Mouse (Mus musculus) lung, embryonic 16.5 days (tissue): ENCODE results near the gene Apobec1. TPM values are rescaled to one million over a fixed set of nuclear protein-coding genes. Genes with fewer than 3 reads are reported as not detected.
"Not testable (repeated sequence)": the region's sequence is repeated elsewhere in the genome, so short reads cannot be mapped to it uniquely, and the experiment has no call there.

Experiments
- ATAC-seq: fragments of 200-750 bp; cut with Nextera tagmentation; 2 replicates; pipeline ENCODE4 v1.8.0; 2017; ENCODE audit warnings: low read depth, mild to moderate bottlenecking, moderate library complexity
- H3K27ac ChIP-seq: fragments of 300-500 bp; sonication (generic); 2 replicates; pipeline ENCODE4 v1.5.1; 2014; ENCODE audit warnings: mild to moderate bottlenecking, control low read depth, low read length
- H3K27me3 ChIP-seq: fragments of 300-500 bp; sonication (generic); 2 replicates; pipeline ENCODE4 v1.6.1; 2014; ENCODE audit warnings: low read depth, low read length, mixed read lengths; ENCODE audit not compliant: control insufficient read depth, insufficient read depth
- H3K36me3 ChIP-seq: fragments of 300-500 bp; sonication (generic); 2 replicates; pipeline ENCODE4 v1.6.1; 2014; ENCODE audit warnings: low read length; ENCODE audit not compliant: control insufficient read depth, insufficient read depth
- H3K4me1 ChIP-seq: fragments of 300-500 bp; sonication (generic); replicated peaks from 2 replicates; pipeline ENCODE4 v1.6.1; 2014; ENCODE audit warnings: low read length, mixed read lengths; ENCODE audit not compliant: control insufficient read depth, insufficient read depth
- H3K4me2 ChIP-seq: fragments of 300-500 bp; sonication (generic); 2 replicates; pipeline ENCODE4 v1.6.1; 2014; ENCODE audit warnings: low read depth, low read length, control low read depth
- H3K4me3 ChIP-seq: fragments of 300-500 bp; sonication (generic); 2 replicates; pipeline ENCODE4 v1.5.1; 2014; ENCODE audit warnings: mild to moderate bottlenecking, low read length, control low read depth
- H3K9ac ChIP-seq: fragments of 300-500 bp; sonication (generic); 2 replicates; pipeline ENCODE4 v1.6.1; 2014; ENCODE audit warnings: low read length, control low read depth
- H3K9me3 ChIP-seq: fragments of 300-500 bp; sonication (generic); 2 replicates; pipeline ENCODE4 v1.6.1; 2016; ENCODE audit warnings: low read length; ENCODE audit not compliant: control insufficient read depth
- WGBS: fragments of 180-500 bp; shearing (Covaris S2); extraction: QIAGEN DNeasy Blood & Tissue Kit; methylation state at CpG from one replicate; pipeline ENCODE4 v1.1.7; 2014; 5-methylcytosine and 5-hydroxymethylcytosine counted together
- polyA plus RNA-seq: library from polyadenylated mRNA; unstranded; fragments of >200 nt; fragmentation: Nextera tagmentation; extraction: Ambion mirVana; gene quantifications from 2 replicates; pipeline ENCODE4 v1.2.1, GENCODE M21; 2015

Gene Apobec1
- polyA plus RNA-seq, 1 experiment from 2014 or later = 5.2 TPM

DNA sequence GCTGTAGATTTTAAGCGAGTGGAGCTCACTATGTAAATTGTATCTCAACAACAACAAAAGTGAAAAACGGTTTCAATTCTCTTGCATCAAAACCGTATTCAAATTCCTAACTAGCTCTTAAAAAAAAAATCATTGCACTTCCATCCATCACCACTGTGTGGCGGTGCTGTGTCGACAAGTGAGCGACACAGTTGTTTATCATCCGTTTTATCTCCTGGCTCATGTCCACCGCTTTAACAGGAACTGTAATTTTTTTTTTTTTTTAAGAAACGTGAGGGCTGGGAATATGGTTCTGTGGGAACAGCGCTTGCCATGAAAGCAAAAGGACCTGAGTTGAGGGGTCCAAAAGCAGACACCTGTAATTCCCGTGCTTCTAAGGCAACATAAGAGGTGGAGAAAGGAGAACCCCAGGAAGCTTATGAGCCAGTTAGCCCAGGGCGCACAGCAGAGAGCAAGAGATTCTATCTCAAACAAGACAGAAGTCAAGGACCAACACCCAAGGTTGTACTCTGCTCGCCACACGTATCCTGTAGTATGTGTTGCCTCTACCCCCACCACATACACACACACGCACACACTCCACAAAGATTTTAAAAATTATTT, 45.2 kb downstream of the Apobec1 start:
- 23% methylated on average over 15 of the region's 15 CpGs for WGBS
- H3K4me3 ChIP-seq = no peak overlapping the region
- H3K27me3 ChIP-seq = no peaks in the 10 kb centered on the region; the same call in 1 of the 2 replicates
- H3K4me2 ChIP-seq = no peak overlapping the region
- H3K4me1 ChIP-seq = no peaks in the 10 kb centered on the region
- no peaks in the 10 kb centered on the region for H3K36me3 ChIP-seq
- no peak for ATAC-seq
- H3K9ac ChIP-seq = no peak overlapping the region
- no peak overlapping the region for H3K27ac ChIP-seq
- H3K9me3 ChIP-seq = no peaks in the 10 kb centered on the region

GRCm38 (mm10) chr6:122555266-122555665, 47.0 kb downstream of the Apobec1 start:
- H3K4me3 ChIP-seq = no peak overlapping the region
- WGBS = 27% methylated on average over 7 of the region's 7 CpGs
- ATAC-seq = no peak
- no peaks in the 10 kb centered on the region; the same call in 1 of the 2 replicates for H3K27me3 ChIP-seq
- H3K4me1 ChIP-seq = no peaks in the 10 kb centered on the region
- H3K36me3 ChIP-seq = no peaks in the 10 kb centered on the region
- H3K27ac ChIP-seq = no peak overlapping the region
- no peak overlapping the region for H3K4me2 ChIP-seq
- H3K9me3 ChIP-seq = no peaks in the 10 kb centered on the region
- H3K9ac ChIP-seq = no peak overlapping the region

DNA sequence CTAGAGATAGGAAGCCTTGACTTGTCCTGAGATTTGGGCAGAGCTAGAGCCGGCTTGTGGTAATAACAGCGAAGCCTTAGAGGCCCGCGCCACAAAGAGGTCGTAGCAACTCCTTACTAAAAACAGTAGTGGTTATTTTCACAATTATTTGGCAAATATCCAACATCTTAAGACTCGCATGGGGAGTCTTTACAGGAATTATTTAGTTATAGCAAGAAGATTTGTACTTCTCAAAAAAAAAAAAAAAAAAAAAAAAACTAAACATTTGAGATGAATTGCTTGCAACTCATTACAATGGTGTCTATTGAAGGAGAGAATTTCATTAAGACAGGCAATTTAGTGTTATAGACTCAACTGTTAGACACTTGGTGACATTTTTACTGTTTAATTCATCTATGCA, 48.1 kb downstream of the Apobec1 start:
- 45% methylated on average over 6 of the region's 6 CpGs for WGBS
- H3K36me3 ChIP-seq = no peaks in the 10 kb centered on the region
- ATAC-seq = no peak

GRCm38 (mm10) chr6:122553606-122554005, 48.6 kb downstream of the Apobec1 start, which contains the start of gene Aicda:
Gene Aicda, plus strand, starts transcription at chr6:122553801.
- H3K27ac ChIP-seq = no peak within 1 kb of the TSS
- WGBS = 63% methylated on average over 9 of the region's 9 CpGs

More for the DNA sequence above, 48.1 kb downstream of the Apobec1 start:
- Histone ChIP-seq H3K9me3 (no peaks in the 10 kb centered on the region), H3K9ac (no peak overlapping the region), H3K4me3 (no peak overlapping the region), H3K27ac (no peak overlapping the region), H3K4me2 (no peak overlapping the region), H3K27me3 (no peaks in the 10 kb centered on the region; the same call in 1 of the 2 replicates), H3K4me1 (no peaks in the 10 kb centered on the region)

GRCm38 (mm10) chr6:122545948-122546347, 56.3 kb downstream of the Apobec1 start:
- no peak for ATAC-seq
- no peak overlapping the region for H3K4me2 ChIP-seq
- no peaks in the 10 kb centered on the region for H3K9me3 ChIP-seq
- no peak overlapping the region for H3K27ac ChIP-seq
- WGBS = 61% methylated on average over 10 of the region's 10 CpGs
- H3K4me1 ChIP-seq = no peaks in the 10 kb centered on the region
- H3K27me3 ChIP-seq = no peaks in the 10 kb centered on the region
- no peak overlapping the region for H3K9ac ChIP-seq
- H3K4me3 ChIP-seq = no peak overlapping the region
- no peaks in the 10 kb centered on the region for H3K36me3 ChIP-seq

More at GRCm38 (mm10) chr6:122553606-122554005, 48.6 kb downstream of the Apobec1 start, which contains the start of gene Aicda:
- no peak within 1 kb of the TSS for H3K4me3 ChIP-seq
- no peak within 1 kb of the TSS for H3K4me2 ChIP-seq
- H3K27me3 ChIP-seq = no peaks in the 10 kb centered on the region; the same call in 1 of the 2 replicates
- H3K4me1 ChIP-seq = no peaks in the 10 kb centered on the region
- no peak for ATAC-seq
- no peaks in the 10 kb centered on the region for H3K9me3 ChIP-seq
- no peaks in the 10 kb centered on the region for H3K36me3 ChIP-seq
- H3K9ac ChIP-seq = no peak within 1 kb of the TSS

DNA sequence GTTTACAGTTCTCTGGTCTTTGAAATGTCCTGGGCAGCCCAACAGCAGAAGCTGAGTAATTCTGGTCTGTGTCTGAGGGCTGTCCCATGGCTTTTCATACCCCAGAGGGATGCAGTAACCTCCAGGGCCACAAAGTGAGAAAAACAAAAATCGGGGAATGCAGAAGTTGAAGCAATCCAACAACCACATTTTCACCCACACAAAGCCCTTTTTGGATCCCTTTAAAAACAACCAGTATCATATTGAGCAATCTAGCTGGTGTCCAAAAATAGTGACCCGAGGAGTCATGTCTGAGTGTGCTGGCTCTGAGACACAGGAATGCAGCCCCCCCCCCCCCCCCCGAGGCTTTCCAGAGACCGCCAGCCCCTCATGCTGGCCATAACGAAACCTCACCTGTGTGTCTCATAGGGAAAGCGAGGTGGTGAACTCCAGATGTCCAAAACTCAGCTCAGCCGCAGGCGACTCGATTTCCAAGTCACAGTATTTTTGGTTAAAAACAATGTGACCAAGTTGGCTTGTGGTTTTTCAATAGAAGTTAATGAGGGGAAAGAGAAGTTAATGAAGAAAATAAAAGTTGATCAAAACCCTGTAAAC, 56.9 kb downstream of the Apobec1 start:
- Histone ChIP-seq H3K4me1 (no peaks in the 10 kb centered on the region), H3K4me2 (no peak overlapping the region), H3K4me3 (no peak overlapping the region), H3K27ac (no peak overlapping the region), H3K9me3 (no peaks in the 10 kb centered on the region), H3K36me3 (no peaks in the 10 kb centered on the region), H3K9ac (no peak overlapping the region), H3K27me3 (no peaks in the 10 kb centered on the region)
- WGBS = 44% methylated on average over 9 of the region's 9 CpGs
- peak; percentile 41; the same call in 1 of the 2 replicates for ATAC-seq

DNA sequence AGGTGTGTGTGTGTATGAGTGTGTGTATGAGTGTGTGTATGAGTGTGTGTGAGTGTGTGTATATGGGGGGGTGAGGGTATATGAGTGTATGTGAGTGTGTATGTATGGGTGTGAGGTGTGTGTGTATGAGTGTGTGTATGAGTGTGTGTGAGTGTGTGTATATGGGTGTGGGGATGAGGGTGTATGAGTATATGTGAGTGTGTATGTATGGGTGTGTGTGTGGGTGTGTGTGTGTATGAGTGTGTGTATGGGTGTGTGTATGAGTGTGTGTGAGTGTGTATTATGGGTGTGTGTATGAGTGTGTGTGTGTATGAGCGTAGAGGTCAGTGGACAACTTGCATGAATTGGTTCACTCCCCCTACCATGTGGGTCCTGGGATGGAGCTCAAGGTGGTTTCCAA, 57.6 kb downstream of the Apobec1 start:
- Histone ChIP-seq H3K27ac (no peak overlapping the region), H3K4me1 (no peaks in the 10 kb centered on the region), H3K4me3 (no peak overlapping the region), H3K9me3 (no peaks in the 10 kb centered on the region), H3K9ac (no peak overlapping the region), H3K36me3 (no peaks in the 10 kb centered on the region), H3K27me3 (no peaks in the 10 kb centered on the region), H3K4me2 (no peak overlapping the region)
- WGBS = 83% methylated on average over 1 of the region's 1 CpGs
- ATAC-seq = no peak

DNA sequence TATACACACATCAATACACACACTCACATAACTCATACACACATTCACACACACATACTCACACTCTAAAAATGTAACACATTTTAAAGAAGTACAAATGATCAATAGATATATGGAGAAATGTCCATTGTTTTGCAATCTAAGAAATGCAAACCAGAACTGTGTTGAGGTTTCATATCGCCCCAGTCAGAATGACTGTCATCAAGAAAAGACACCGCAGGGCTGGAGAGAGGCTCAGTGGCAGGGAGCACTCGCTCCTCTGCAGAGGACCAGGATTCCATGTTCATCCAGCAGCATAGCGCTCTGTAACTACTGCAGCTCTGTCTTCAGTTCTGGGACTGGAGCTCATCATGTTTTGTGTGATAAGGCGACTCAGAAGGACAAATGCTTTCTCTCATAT, 58.7 kb downstream of the Apobec1 start:
- Histone ChIP-seq H3K4me2 (no peak overlapping the region), H3K4me1 (no peaks in the 10 kb centered on the region), H3K27ac (no peak overlapping the region), H3K4me3 (no peak overlapping the region), H3K9ac (no peak overlapping the region), H3K9me3 (no peaks in the 10 kb centered on the region), H3K27me3 (no peaks in the 10 kb centered on the region), H3K36me3 (no peaks in the 10 kb centered on the region)
- no peak for ATAC-seq
- 70% methylated on average over 5 of the region's 5 CpGs for WGBS

- 69% methylated on average over 5 of the region's 5 CpGs for WGBS
Observed at GRCm38 (mm10) chr6:122542459-122542858, 59.8 kb downstream of the Apobec1 start.

More at GRCm38 (mm10) chr6:122542459-122542858, 59.8 kb downstream of the Apobec1 start:
- not testable (repeated sequence) for H3K4me1 ChIP-seq, H3K36me3 ChIP-seq, H3K27ac ChIP-seq, H3K4me3 ChIP-seq, H3K9ac ChIP-seq, H3K4me2 ChIP-seq, H3K9me3 ChIP-seq, ATAC-seq, H3K27me3 ChIP-seq
